Mouse (Mus musculus) intestine, postnatal 0 days (tissue): Measurements from ENCODE around the gene Des. TPM values are rescaled to one million over a fixed set of nuclear protein-coding genes. Genes with fewer than 3 reads are reported as not detected.

Source experiments
- ATAC-seq: fragments of 200-750 bp; cut with Nextera tagmentation; 2 replicates; pipeline ENCODE4 v1.8.0; 2017; ENCODE audit warnings: mild to moderate bottlenecking, moderate TSS enrichment, moderate library complexity
- H3K27ac ChIP-seq: fragments of 300-500 bp; sonication (generic); 2 replicates; pipeline ENCODE4 v1.5.1; 2014; ENCODE audit warnings: mild to moderate bottlenecking, low read depth, low read length, moderate library complexity
- H3K27me3 ChIP-seq: fragments of 300-500 bp; sonication (generic); replicated peaks from 2 replicates; pipeline ENCODE4 v1.6.1; 2014; ENCODE audit warnings: low read length, mixed read lengths; ENCODE audit not compliant: control insufficient read depth, insufficient read depth
- H3K36me3 ChIP-seq: fragments of 300-500 bp; sonication (generic); 2 replicates; pipeline ENCODE4 v1.6.1; 2014; ENCODE audit warnings: mild to moderate bottlenecking, moderate library complexity; ENCODE audit not compliant: control insufficient read depth, insufficient read depth
- H3K4me1 ChIP-seq: fragments of 300-500 bp; sonication (generic); replicated peaks from 2 replicates; pipeline ENCODE4 v1.6.1; 2014; ENCODE audit warnings: antibody characterized with exemption, low read length, mixed read lengths; ENCODE audit not compliant: control insufficient read depth, insufficient read depth
- H3K4me2 ChIP-seq: fragments of 300-500 bp; sonication (generic); replicated peaks from 2 replicates; pipeline ENCODE4 v1.6.1; 2014; ENCODE audit warnings: low read depth, mild to moderate bottlenecking, moderate library complexity
- H3K4me3 ChIP-seq: fragments of 300-500 bp; sonication (generic); 2 replicates; pipeline ENCODE4 v1.5.1; 2014; ENCODE audit warnings: low read depth, low read length
- H3K9ac ChIP-seq: fragments of 300-500 bp; sonication (generic); 2 replicates; pipeline ENCODE4 v1.6.1; 2014; ENCODE audit warnings: mild to moderate bottlenecking, low read depth, low read length
- H3K9me3 ChIP-seq: fragments of 300-500 bp; sonication (generic); 2 replicates; pipeline ENCODE4 v1.6.1; 2016; ENCODE audit warnings: mixed run types; ENCODE audit not compliant: control insufficient read depth
- CTCF ChIP-seq: sonication (generic); IDR thresholded peaks from 2 replicates; pipeline ENCODE4 v1.5.1; 2016; ENCODE audit warnings: low read depth, mild to moderate bottlenecking, control low read depth, antibody characterized with exemption, moderate library complexity
- WGBS: fragments of 180-500 bp; shearing (Covaris S2); extraction: QIAGEN DNeasy Blood & Tissue Kit; methylation state at CpG from one replicate; pipeline ENCODE4 v1.1.7; 2014; 5-methylcytosine and 5-hydroxymethylcytosine counted together
- polyA plus RNA-seq: library from polyadenylated mRNA; unstranded; fragments of >200 nt; fragmentation: Nextera tagmentation; extraction: Ambion mirVana; gene quantifications from 2 replicates; pipeline ENCODE4 v1.2.1, GENCODE M21; 2015

The Des gene
- polyA plus RNA-seq, 1 experiment from 2014 or later = 233 TPM

DNA sequence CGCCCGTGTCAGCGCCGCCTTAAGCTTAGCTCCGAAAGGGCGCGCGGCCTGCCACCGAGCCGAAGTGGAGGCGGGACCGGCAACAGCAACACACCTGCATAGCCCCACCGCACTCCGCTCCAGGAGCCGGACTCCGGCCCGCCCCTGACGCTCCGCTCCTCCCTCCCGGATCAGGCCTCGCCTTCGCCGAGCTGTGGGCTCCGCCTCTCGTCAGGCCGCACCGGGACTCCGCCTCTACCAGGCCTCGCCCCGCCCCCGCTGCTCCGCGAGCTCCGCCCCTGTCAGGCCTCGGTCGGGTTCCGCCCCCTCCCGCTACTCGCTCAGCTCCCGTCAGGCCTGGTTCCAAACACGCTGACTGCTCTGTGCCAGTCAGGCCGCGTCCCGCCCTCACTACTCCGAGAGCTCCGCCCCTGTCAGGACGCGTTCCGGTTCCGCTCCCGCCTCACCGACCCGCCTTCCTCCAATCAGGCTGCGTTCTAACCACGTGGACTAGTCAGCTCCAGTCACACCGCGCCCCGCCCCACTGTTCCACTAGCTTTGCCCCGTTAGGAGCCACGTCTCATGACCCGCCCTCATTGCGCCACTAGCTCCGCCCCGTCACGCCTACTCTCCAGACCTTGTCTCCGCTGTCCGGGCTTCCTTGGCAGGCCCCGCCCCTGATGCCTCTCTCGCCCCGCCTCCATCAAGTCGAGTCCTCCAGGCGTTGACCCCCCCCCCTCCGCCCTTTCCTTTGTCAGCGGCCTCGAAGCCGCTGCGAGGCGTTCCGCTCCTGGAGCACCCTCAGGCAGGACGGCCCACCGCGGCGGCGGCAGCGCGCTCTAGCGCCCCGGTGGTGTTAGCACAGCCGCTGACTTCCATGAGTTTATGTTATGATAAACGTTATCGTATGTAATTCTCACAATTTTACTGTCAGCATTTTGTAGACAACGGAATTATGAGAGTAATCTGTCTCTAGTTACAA is 42.6 kb upstream of the Des start, which contains the start of gene Dnpep:
Dnpep (minus strand) TSS at position 750 of the 961 bp plus-strand sequence.
- no peaks in the 10 kb centered on the region for H3K27me3 ChIP-seq
- peak; percentile 96 for ATAC-seq
- H3K9me3 ChIP-seq = no peaks in the 10 kb centered on the region
- H3K27ac ChIP-seq = peak within 1 kb of the TSS; percentile 94
- no peaks in the 10 kb centered on the region for H3K4me1 ChIP-seq
- peak; percentile 90 for TF ChIP-seq CTCF
- H3K36me3 ChIP-seq = peaks cover 31% of the 10 kb centered on the region
- H3K4me2 ChIP-seq = peak within 1 kb of the TSS; percentile 85
- under 1% methylated on average over 90 of the region's 92 CpGs for WGBS
- peak within 1 kb of the TSS; percentile 64 for H3K9ac ChIP-seq
- H3K4me3 ChIP-seq = peak within 1 kb of the TSS; percentile 67

DNA sequence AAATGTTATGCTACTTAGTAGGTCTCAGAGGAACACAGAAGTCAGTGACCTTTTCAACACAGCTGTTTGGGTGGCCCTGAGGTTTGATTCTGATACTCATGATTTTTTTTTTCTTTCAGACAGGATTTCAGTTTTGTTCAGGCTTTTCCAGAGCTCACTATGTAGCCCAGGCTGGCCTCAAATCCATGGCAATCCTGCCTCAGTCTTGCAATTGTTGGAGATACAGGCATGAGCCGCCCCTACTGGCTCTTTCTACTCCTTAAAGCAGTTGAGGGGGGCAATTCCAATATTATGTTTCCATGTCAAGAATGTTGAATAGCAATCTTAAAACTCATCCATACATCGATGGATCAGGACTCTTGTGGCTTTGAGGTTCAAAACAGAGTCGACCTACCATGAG is 41.8 kb upstream of the Des start:
- H3K4me3 ChIP-seq = peak overlapping the region; percentile 11; the same call in 1 of the 2 replicates
- no peaks in the 10 kb centered on the region for H3K9me3 ChIP-seq
- H3K4me2 ChIP-seq = peak overlapping the region; percentile 46
- no peak for ATAC-seq
- H3K27ac ChIP-seq = no peak overlapping the region
- no peak for TF ChIP-seq CTCF
- H3K9ac ChIP-seq = no peak overlapping the region
- H3K27me3 ChIP-seq = no peaks in the 10 kb centered on the region
- H3K36me3 ChIP-seq = peaks cover 24% of the 10 kb centered on the region
- no peaks in the 10 kb centered on the region for H3K4me1 ChIP-seq
- 71% methylated on average over 3 of the region's 3 CpGs for WGBS

DNA sequence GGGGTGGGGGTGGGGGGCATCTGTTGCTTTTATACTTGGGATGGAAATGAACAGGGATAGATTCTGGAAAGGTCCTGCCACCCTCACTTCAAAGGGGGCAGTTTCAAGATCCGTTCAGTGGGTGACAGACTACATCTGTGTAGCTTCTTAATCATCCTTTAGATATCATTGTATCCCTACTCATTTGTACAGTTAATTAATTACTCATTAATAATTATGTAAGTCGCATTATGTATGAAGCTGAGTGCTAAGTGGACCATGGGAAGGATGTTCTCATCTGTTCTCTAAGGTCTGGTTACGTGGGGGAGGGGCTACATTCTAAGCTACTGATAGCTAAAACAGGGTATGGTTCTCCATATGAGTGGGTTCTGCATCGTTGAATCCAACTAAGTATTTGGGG is 41.4 kb upstream of the Des start:
- ATAC-seq = no peak
- no peak overlapping the region for H3K27ac ChIP-seq
- TF ChIP-seq CTCF = no peak
- no peaks in the 10 kb centered on the region for H3K9me3 ChIP-seq
- no peak overlapping the region for H3K9ac ChIP-seq
- no peaks in the 10 kb centered on the region for H3K4me1 ChIP-seq
- H3K36me3 ChIP-seq = peaks cover 19% of the 10 kb centered on the region
- no peaks in the 10 kb centered on the region for H3K27me3 ChIP-seq
- 87% methylated on average over 4 of the region's 4 CpGs for WGBS
- H3K4me2 ChIP-seq = no peak overlapping the region
- H3K4me3 ChIP-seq = no peak overlapping the region

DNA sequence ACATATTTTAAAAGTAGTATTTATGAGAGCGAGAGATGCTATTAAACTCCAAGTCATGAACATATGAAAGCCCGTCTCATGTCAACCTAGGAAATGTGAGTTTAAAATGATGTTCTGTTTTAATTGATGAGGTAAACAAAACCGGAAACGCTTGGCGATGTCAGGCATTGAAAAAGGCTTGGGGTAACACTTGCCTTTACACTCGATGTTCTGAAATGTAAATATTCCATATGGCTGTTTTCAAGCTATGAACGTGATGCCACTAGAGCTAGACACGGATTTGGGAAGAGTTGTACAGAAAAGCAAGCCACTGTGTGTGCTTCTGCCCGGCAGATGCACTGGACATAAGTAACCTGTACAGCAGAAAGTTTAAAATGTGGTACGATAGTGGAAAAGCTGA is 41.0 kb upstream of the Des start:
- H3K27me3 ChIP-seq = no peaks in the 10 kb centered on the region
- no peak overlapping the region for H3K27ac ChIP-seq
- peaks cover 15% of the 10 kb centered on the region; the same call in 1 of the 2 replicates for H3K36me3 ChIP-seq
- WGBS = 76% methylated on average over 10 of the region's 10 CpGs
- no peak for TF ChIP-seq CTCF
- H3K4me1 ChIP-seq = no peaks in the 10 kb centered on the region
- H3K4me3 ChIP-seq = no peak overlapping the region
- H3K9ac ChIP-seq = no peak overlapping the region
- H3K4me2 ChIP-seq = no peak overlapping the region
- ATAC-seq = no peak
- H3K9me3 ChIP-seq = no peaks in the 10 kb centered on the region

DNA sequence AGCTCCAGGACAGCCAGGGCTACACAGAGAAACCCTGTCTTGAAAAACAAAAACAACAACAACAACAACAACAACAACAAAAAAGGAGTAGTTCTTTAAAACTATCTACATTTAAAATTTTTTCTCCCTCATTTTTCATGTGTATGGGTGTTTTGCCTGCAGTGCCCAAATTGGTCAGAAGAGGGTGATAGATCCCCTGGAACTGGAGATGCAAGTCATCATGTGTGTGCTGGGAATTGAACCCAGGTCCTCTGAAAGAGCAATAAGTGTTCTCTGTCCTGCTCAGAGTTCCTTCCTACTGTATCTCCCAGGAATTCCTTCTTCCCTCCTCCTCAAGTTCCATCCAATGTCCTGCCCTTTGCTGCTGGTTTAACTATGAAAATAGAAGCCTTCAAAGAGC is 32.7 kb upstream of the Des start:
- H3K9me3 ChIP-seq = no peaks in the 10 kb centered on the region
- H3K4me3 ChIP-seq = no peak overlapping the region
- H3K36me3 ChIP-seq = no peaks in the 10 kb centered on the region
- H3K27me3 ChIP-seq = no peaks in the 10 kb centered on the region
- no peak overlapping the region for H3K27ac ChIP-seq
- no peak overlapping the region for H3K4me2 ChIP-seq
- no peak for ATAC-seq
- H3K9ac ChIP-seq = no peak overlapping the region
- no peak; the same call in 1 of the 2 replicates for TF ChIP-seq CTCF
- no peaks in the 10 kb centered on the region for H3K4me1 ChIP-seq

DNA sequence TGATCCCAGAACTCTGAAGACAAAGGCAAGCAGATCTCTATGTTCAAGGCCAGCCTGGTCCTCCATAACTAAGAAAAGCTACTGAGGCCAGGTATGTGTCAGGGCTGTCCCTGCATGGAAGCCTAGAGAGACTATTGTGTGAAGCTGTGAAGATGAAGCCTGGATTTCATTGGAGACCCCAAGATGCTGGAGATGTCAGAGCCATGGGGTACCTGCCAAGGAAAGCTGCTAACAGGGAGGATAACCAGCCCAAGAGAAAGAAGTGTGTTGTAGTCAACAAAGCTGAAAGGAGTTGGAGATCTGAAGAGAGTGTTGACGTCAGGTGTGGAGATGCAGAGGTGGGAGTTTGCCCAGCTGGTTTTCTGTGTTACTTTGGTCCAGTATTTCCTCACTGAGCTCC is 28.9 kb upstream of the Des start:
- H3K9me3 ChIP-seq = no peaks in the 10 kb centered on the region
- H3K9ac ChIP-seq = no peak overlapping the region
- no peak for ATAC-seq
- no peaks in the 10 kb centered on the region for H3K4me1 ChIP-seq
- no peak for TF ChIP-seq CTCF
- no peaks in the 10 kb centered on the region for H3K36me3 ChIP-seq
- H3K4me2 ChIP-seq = no peak overlapping the region
- H3K4me3 ChIP-seq = no peak overlapping the region
- H3K27me3 ChIP-seq = no peaks in the 10 kb centered on the region
- WGBS = 77% methylated on average over 1 of the region's 1 CpGs
- no peak overlapping the region for H3K27ac ChIP-seq
